Mouse (Mus musculus): ENCODE measurements at regions not wholly inside any gene's neighbourhood (a gene's known extent, or its start where the extent isn't known, plus 50 kb on each side); places are given as distances from the start of the nearest gene placed in this dataset.

GRCm38 (mm10) chr15:67725239-67725638 lies 1224.5 kb upstream of the Lrrc6 start:
- Histone ChIP-seq H3K36me3 (ENCODE audit: control insufficient read depth, insufficient read depth, low read length) (no peaks in the 10 kb centered on the region), H3K9ac (ENCODE audit: low read depth, low read length) (no peak overlapping the region), H3K4me1 (ENCODE audit: control insufficient read depth, insufficient read depth, low read length) (no peaks in the 10 kb centered on the region), H3K27me3 (replicated peaks; ENCODE audit: control insufficient read depth, insufficient read depth, low read length) (no peaks in the 10 kb centered on the region), H3K9me3 (ENCODE audit: control insufficient read depth, low read length) (no peaks in the 10 kb centered on the region), H3K4me3 (ENCODE audit: low read length) (no peak overlapping the region), H3K27ac (ENCODE audit: low read length) (no peak overlapping the region), H3K4me2 (ENCODE audit: low read depth, low read length) (no peak overlapping the region)
- ATAC-seq, result no peak
- WGBS, result 70% methylated on average over 5 of the region's 5 CpGs

- no peak overlapping the region for H3K4me3 ChIP-seq (ENCODE audit: low read length)
- no peaks in the 10 kb centered on the region for H3K27me3 ChIP-seq (replicated peaks; ENCODE audit: control insufficient read depth, insufficient read depth, low read length)
- no peaks in the 10 kb centered on the region for H3K4me1 ChIP-seq (ENCODE audit: control insufficient read depth, insufficient read depth, low read length)
- H3K36me3 ChIP-seq (ENCODE audit: control insufficient read depth, insufficient read depth, low read length), result no peaks in the 10 kb centered on the region
- no peak for ATAC-seq
- H3K9me3 ChIP-seq (ENCODE audit: control insufficient read depth, low read length), result no peaks in the 10 kb centered on the region
- WGBS, result 69% methylated on average over 3 of the region's 3 CpGs
- no peak overlapping the region for H3K9ac ChIP-seq (ENCODE audit: low read depth, low read length)
- H3K27ac ChIP-seq (ENCODE audit: low read length), result no peak overlapping the region
- H3K4me2 ChIP-seq (ENCODE audit: low read depth, low read length), result no peak overlapping the region
These were observed 1213.5 kb upstream of the Lrrc6 start for GRCm38 (mm10) chr15:67714203-67714602.

DNA sequence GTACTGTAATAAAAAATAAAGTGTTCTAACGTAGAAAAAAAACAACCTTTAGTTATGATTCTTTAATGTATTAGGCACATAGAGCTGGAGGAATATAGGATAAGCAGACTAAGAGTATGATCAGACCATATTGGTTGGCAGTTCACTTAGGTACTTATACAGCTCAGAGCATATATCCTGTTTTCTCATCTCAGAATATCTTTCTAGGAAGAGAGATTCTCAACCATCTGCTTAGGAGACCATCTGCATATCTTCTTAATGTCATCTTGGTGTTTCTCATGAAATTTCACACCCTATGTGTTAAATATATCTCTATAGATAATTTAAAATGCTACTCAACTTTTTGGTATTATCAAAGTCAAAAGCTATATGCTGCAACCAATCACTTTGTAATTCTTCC lies 1185.4 kb upstream of the Lrrc6 start:
- Histone ChIP-seq H3K27me3 (replicated peaks; ENCODE audit: control insufficient read depth, insufficient read depth, low read length) (no peaks in the 10 kb centered on the region), H3K4me2 (ENCODE audit: low read depth, low read length) (no peak overlapping the region), H3K27ac (ENCODE audit: low read length) (no peak overlapping the region), H3K36me3 (ENCODE audit: control insufficient read depth, insufficient read depth, low read length) (no peaks in the 10 kb centered on the region), H3K4me1 (ENCODE audit: control insufficient read depth, insufficient read depth, low read length) (no peaks in the 10 kb centered on the region), H3K4me3 (ENCODE audit: low read length) (no peak overlapping the region), H3K9me3 (ENCODE audit: control insufficient read depth, low read length) (no peaks in the 10 kb centered on the region), H3K9ac (ENCODE audit: low read depth, low read length) (no peak overlapping the region)
- 60% methylated on average over 1 of the region's 1 CpGs for WGBS
- ATAC-seq, result no peak

DNA sequence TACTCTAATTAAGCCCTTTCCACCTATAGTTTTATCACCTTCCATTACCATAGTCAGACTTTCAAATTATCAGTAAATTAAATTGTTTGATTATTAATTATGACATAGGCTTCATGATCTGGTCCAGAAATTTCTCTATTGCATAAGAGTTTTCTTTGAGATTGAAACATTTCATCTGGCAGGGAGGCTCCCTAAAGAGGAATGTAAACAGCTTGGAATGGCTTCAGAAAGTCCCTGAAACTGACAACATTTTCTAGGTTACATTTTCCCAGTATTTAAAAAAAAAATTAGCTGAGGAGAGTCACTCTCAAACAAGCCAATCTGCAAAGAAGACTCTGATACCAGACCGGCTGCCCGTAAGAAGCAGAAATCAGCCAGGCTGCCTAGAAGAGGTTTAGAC lies 1172.6 kb upstream of the Lrrc6 start:
- Histone ChIP-seq H3K9ac (ENCODE audit: low read depth, low read length) (no peak overlapping the region), H3K27me3 (replicated peaks; ENCODE audit: control insufficient read depth, insufficient read depth, low read length) (no peaks in the 10 kb centered on the region), H3K27ac (ENCODE audit: low read length) (no peak overlapping the region), H3K36me3 (ENCODE audit: control insufficient read depth, insufficient read depth, low read length) (no peaks in the 10 kb centered on the region), H3K4me3 (ENCODE audit: low read length) (no peak overlapping the region), H3K4me2 (ENCODE audit: low read depth, low read length) (no peak overlapping the region), H3K9me3 (ENCODE audit: control insufficient read depth, low read length) (no peaks in the 10 kb centered on the region), H3K4me1 (ENCODE audit: control insufficient read depth, insufficient read depth, low read length) (no peaks in the 10 kb centered on the region)
- ATAC-seq, result no peak
- 92% methylated on average over 2 of the region's 2 CpGs for WGBS

- Histone ChIP-seq H3K4me2 (ENCODE audit: low read depth, low read length) (no peak overlapping the region), H3K9ac (ENCODE audit: low read depth, low read length) (no peak overlapping the region), H3K36me3 (ENCODE audit: control insufficient read depth, insufficient read depth, low read length) (no peaks in the 10 kb centered on the region), H3K27ac (ENCODE audit: low read length) (no peak overlapping the region), H3K27me3 (replicated peaks; ENCODE audit: control insufficient read depth, insufficient read depth, low read length) (no peaks in the 10 kb centered on the region), H3K9me3 (ENCODE audit: control insufficient read depth, low read length) (no peaks in the 10 kb centered on the region), H3K4me3 (ENCODE audit: low read length) (no peak overlapping the region), H3K4me1 (ENCODE audit: control insufficient read depth, insufficient read depth, low read length) (no peaks in the 10 kb centered on the region)
- ATAC-seq, result no peak
- 31% methylated on average over 1 of the region's 1 CpGs for WGBS
These were observed 1135.4 kb upstream of the Lrrc6 start for GRCm38 (mm10) chr15:67636155-67636554.

DNA sequence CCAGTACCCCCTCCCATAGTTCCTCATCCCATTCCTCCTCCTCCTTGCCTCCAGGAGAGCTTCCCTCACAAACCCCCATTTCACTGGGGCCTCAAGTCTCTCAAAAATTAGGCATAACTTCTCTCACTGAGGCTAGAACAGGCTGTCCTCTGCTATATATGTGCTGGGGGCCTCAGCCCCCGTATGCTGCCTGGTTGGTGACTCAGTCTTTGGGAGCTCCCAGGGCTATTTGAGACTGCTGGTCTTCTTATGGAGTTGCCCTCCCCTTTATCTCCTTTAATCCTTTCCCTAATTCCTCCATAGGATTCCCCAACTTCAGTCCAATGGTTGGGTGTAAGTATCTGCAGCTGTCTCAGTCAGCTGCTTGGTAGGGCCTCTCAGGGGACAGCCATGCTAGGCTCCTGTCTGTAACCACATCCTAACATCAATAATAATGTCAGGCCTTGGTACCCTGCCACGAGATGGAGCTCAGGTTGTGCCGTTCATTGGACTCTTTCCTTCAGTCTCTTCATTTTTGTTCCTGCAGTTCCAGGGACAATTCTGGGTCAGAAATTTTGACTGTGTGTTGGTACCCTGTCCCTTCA lies 1126.1 kb upstream of the Lrrc6 start:
- H3K9ac ChIP-seq (ENCODE audit: low read depth, low read length), result no peak overlapping the region
- H3K4me1 ChIP-seq (ENCODE audit: control insufficient read depth, insufficient read depth, low read length), result no peaks in the 10 kb centered on the region
- no peak overlapping the region for H3K27ac ChIP-seq (ENCODE audit: low read length)
- H3K4me2 ChIP-seq (ENCODE audit: low read depth, low read length), result no peak overlapping the region
- 0 out of 2 replicates have a peak, but pooled peaks cover 2% of the 10 kb centered on the region for H3K36me3 ChIP-seq (ENCODE audit: control insufficient read depth, insufficient read depth, low read length)
- H3K27me3 ChIP-seq (replicated peaks; ENCODE audit: control insufficient read depth, insufficient read depth, low read length), result no peaks in the 10 kb centered on the region
- no peak for ATAC-seq
- 79% methylated on average over 3 of the region's 3 CpGs for WGBS
- no peaks in the 10 kb centered on the region for H3K9me3 ChIP-seq (ENCODE audit: control insufficient read depth, low read length)
- H3K4me3 ChIP-seq (ENCODE audit: low read length), result no peak overlapping the region

- WGBS, result 72% methylated on average over 3 of the region's 3 CpGs
These were observed 1111.2 kb upstream of the Lrrc6 start for GRCm38 (mm10) chr15:67611896-67612295.

GRCm38 (mm10) chr15:67598426-67598825 lies 1097.7 kb upstream of the Lrrc6 start:
- Histone ChIP-seq H3K27me3 (replicated peaks; ENCODE audit: control insufficient read depth, insufficient read depth, low read length) (no peaks in the 10 kb centered on the region), H3K4me1 (ENCODE audit: control insufficient read depth, insufficient read depth, low read length) (no peaks in the 10 kb centered on the region), H3K4me2 (ENCODE audit: low read depth, low read length) (no peak overlapping the region), H3K9ac (ENCODE audit: low read depth, low read length) (no peak overlapping the region), H3K4me3 (ENCODE audit: low read length) (no peak overlapping the region), H3K9me3 (ENCODE audit: control insufficient read depth, low read length) (no peaks in the 10 kb centered on the region), H3K36me3 (ENCODE audit: control insufficient read depth, insufficient read depth, low read length) (no peaks in the 10 kb centered on the region), H3K27ac (ENCODE audit: low read length) (no peak overlapping the region)
- no peak for ATAC-seq
- WGBS, result 70% methylated on average over 4 of the region's 4 CpGs

More at GRCm38 (mm10) chr15:67611896-67612295, 1111.2 kb upstream of the Lrrc6 start:
- H3K27me3 ChIP-seq (replicated peaks; ENCODE audit: control insufficient read depth, insufficient read depth, low read length), result no peaks in the 10 kb centered on the region
- no peak overlapping the region for H3K4me2 ChIP-seq (ENCODE audit: low read depth, low read length)
- no peaks in the 10 kb centered on the region for H3K36me3 ChIP-seq (ENCODE audit: control insufficient read depth, insufficient read depth, low read length)
- H3K9ac ChIP-seq (ENCODE audit: low read depth, low read length), result no peak overlapping the region
- H3K9me3 ChIP-seq (ENCODE audit: control insufficient read depth, low read length), result no peaks in the 10 kb centered on the region
- no peaks in the 10 kb centered on the region for H3K4me1 ChIP-seq (ENCODE audit: control insufficient read depth, insufficient read depth, low read length)
- H3K27ac ChIP-seq (ENCODE audit: low read length), result no peak overlapping the region
- ATAC-seq, result no peak
- no peak overlapping the region for H3K4me3 ChIP-seq (ENCODE audit: low read length)

DNA sequence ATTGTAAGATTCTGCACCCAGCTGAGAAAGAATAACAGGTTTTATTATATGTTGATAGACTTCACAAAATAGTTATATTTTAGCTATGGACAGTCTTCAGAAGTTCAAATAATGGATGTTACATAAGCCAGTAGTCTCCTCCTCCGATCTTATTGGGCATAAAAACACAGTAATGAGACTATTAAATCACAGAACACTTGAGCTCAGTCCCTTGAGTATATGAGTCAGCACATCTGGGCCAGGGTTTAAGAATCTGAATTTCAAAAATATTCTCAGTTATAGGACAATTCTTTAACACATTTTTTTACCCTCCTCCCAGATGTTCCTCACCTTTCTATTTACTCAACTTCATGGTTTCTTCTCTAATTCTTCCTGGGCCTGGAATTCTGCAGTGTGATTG lies 1075.9 kb upstream of the Lrrc6 start:
- no peak overlapping the region for H3K27ac ChIP-seq (ENCODE audit: low read length)
- no peaks in the 10 kb centered on the region for H3K27me3 ChIP-seq (replicated peaks; ENCODE audit: control insufficient read depth, insufficient read depth, low read length)
- H3K4me1 ChIP-seq (ENCODE audit: control insufficient read depth, insufficient read depth, low read length), result no peaks in the 10 kb centered on the region
- H3K9ac ChIP-seq (ENCODE audit: low read depth, low read length), result no peak overlapping the region
- WGBS, result 73% methylated on average over 1 of the region's 1 CpGs
- no peaks in the 10 kb centered on the region for H3K36me3 ChIP-seq (ENCODE audit: control insufficient read depth, insufficient read depth, low read length)
- H3K9me3 ChIP-seq (ENCODE audit: control insufficient read depth, low read length), result no peaks in the 10 kb centered on the region
- no peak overlapping the region for H3K4me3 ChIP-seq (ENCODE audit: low read length)
- no peak overlapping the region for H3K4me2 ChIP-seq (ENCODE audit: low read depth, low read length)
- no peak for ATAC-seq

DNA sequence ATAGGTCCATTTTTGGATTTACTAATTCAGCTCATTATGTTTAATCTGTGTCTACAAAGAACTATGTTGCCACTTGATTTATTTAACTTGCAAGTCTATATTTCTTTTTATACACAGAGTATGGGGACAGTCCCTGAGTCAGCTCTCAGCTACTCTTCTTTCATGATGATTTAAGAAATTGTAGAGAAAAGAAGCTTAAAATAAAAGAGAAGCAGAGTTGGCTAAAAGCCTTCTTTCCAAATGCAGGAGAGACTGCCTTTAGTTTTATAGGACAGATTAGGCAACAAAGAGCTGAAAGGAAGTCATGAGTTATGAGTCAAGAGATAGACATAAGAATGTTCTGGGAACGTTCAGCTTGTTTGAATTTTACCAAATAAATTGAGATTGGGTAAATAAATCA lies 1070.9 kb upstream of the Lrrc6 start:
- no peaks in the 10 kb centered on the region for H3K4me1 ChIP-seq (ENCODE audit: control insufficient read depth, insufficient read depth, low read length)
- H3K9ac ChIP-seq (ENCODE audit: low read depth, low read length), result no peak overlapping the region
- no peak overlapping the region for H3K4me2 ChIP-seq (ENCODE audit: low read depth, low read length)
- 26% methylated on average over 1 of the region's 1 CpGs for WGBS
- no peaks in the 10 kb centered on the region for H3K36me3 ChIP-seq (ENCODE audit: control insufficient read depth, insufficient read depth, low read length)
- no peak overlapping the region for H3K4me3 ChIP-seq (ENCODE audit: low read length)
- ATAC-seq, result no peak
- H3K27ac ChIP-seq (ENCODE audit: low read length), result no peak overlapping the region
- H3K9me3 ChIP-seq (ENCODE audit: control insufficient read depth, low read length), result no peaks in the 10 kb centered on the region
- no peaks in the 10 kb centered on the region for H3K27me3 ChIP-seq (replicated peaks; ENCODE audit: control insufficient read depth, insufficient read depth, low read length)
